Mouse (Mus musculus) stomach, embryonic 14.5 days (tissue): Measurements from ENCODE around the gene Zfp553. TPM values are rescaled to one million over a fixed set of nuclear protein-coding genes. Genes with fewer than 3 reads are reported as not detected.
A peak's percentile ranks its signal among the peaks of the same experiment; 100 is the strongest.

Source experiments
- ATAC-seq: fragments of 200-750 bp; cut with Nextera tagmentation; 2 replicates; pipeline ENCODE4 v1.8.0; 2017; ENCODE audit warnings: low read depth, moderate TSS enrichment; ENCODE audit not compliant: insufficient number of reproducible peaks, insufficient read depth, low FRiP score
- H3K27ac ChIP-seq: fragments of 300-500 bp; sonication (generic); 2 replicates; pipeline ENCODE4 v1.5.1; 2014; ENCODE audit warnings: mild to moderate bottlenecking, low read length, moderate library complexity, mixed read lengths
- H3K27me3 ChIP-seq: fragments of 300-500 bp; sonication (generic); 2 replicates; pipeline ENCODE4 v1.6.1; 2014; ENCODE audit warnings: low read length, control low read depth, mixed read lengths; ENCODE audit not compliant: control insufficient read depth, insufficient read depth
- H3K36me3 ChIP-seq: fragments of 300-500 bp; sonication (generic); 2 replicates; pipeline ENCODE4 v1.6.1; 2014; ENCODE audit warnings: mild to moderate bottlenecking, control low read depth, low read length, moderate library complexity, mixed read lengths; ENCODE audit not compliant: control insufficient read depth, insufficient read depth
- H3K4me1 ChIP-seq: fragments of 300-500 bp; sonication (generic); 2 replicates; pipeline ENCODE4 v1.6.1; 2014; ENCODE audit warnings: low read length, control low read depth, mixed read lengths; ENCODE audit not compliant: control insufficient read depth, insufficient read depth
- H3K4me2 ChIP-seq: fragments of 300-500 bp; sonication (generic); replicated peaks from 2 replicates; pipeline ENCODE4 v1.6.1; 2014; ENCODE audit warnings: low read depth, low read length, control low read depth
- H3K4me3 ChIP-seq: fragments of 300-500 bp; sonication (generic); 2 replicates; pipeline ENCODE4 v1.5.1; 2014; ENCODE audit warnings: low read depth, low read length, control low read depth
- H3K9ac ChIP-seq: fragments of 300-500 bp; sonication (generic); replicated peaks from 2 replicates; pipeline ENCODE4 v1.6.1; 2014; ENCODE audit warnings: low read depth, mild to moderate bottlenecking, control low read depth, low read length, moderate library complexity, mixed read lengths
- H3K9me3 ChIP-seq: fragments of 300-500 bp; sonication (generic); 2 replicates; pipeline ENCODE4 v1.6.1; 2016; ENCODE audit warnings: low read depth, low read length, control low read depth; ENCODE audit not compliant: control insufficient read depth
- WGBS: fragments of 180-500 bp; shearing (Covaris S2); extraction: QIAGEN DNeasy Blood & Tissue Kit; methylation state at CpG from one replicate; pipeline ENCODE4 v1.1.7; 2014; 5-methylcytosine and 5-hydroxymethylcytosine counted together
- polyA plus RNA-seq: library from polyadenylated mRNA; unstranded; fragments of >200 nt; fragmentation: Nextera tagmentation; extraction: Ambion mirVana; gene quantifications from 2 replicates; pipeline ENCODE4 v1.2.1, GENCODE M21; 2014

Gene Zfp553
- polyA plus RNA-seq, 1 experiment from 2014 or later: 24.4 TPM

- 96% methylated on average over 3 of the region's 3 CpGs for WGBS
Observed at GRCm38 (mm10) chr7:127263526-127263925, 30.7 kb downstream of the Zfp553 start.

GRCm38 (mm10) chr7:127270256-127270655 lies 37.4 kb downstream of the Zfp553 start:
- peaks cover 14% of the 10 kb centered on the region for H3K4me1 ChIP-seq
- H3K4me2 ChIP-seq: no peak overlapping the region
- peaks cover 19% of the 10 kb centered on the region; the same call in 1 of the 2 replicates for H3K36me3 ChIP-seq
- no peak overlapping the region for H3K9ac ChIP-seq
- 70% methylated on average over 2 of the region's 2 CpGs for WGBS
- 0 out of 2 replicates have a peak, but pooled peaks cover 5% of the 10 kb centered on the region for H3K9me3 ChIP-seq
- no peak for ATAC-seq
- no peaks in the 10 kb centered on the region for H3K27me3 ChIP-seq
- no peak overlapping the region for H3K4me3 ChIP-seq
- no peak overlapping the region for H3K27ac ChIP-seq

More at GRCm38 (mm10) chr7:127263526-127263925, 30.7 kb downstream of the Zfp553 start:
- ATAC-seq: no peak
- H3K4me2 ChIP-seq: no peak overlapping the region
- H3K27ac ChIP-seq: no peak overlapping the region
- H3K9me3 ChIP-seq: 0 out of 2 replicates have a peak, but pooled peaks cover 3% of the 10 kb centered on the region
- H3K27me3 ChIP-seq: no peaks in the 10 kb centered on the region
- no peak overlapping the region for H3K4me3 ChIP-seq
- 0 out of 2 replicates have a peak, but pooled peaks cover 2% of the 10 kb centered on the region for H3K4me1 ChIP-seq
- H3K9ac ChIP-seq: no peak overlapping the region
- H3K36me3 ChIP-seq: peaks cover 7% of the 10 kb centered on the region; the same call in 1 of the 2 replicates

- no peak for ATAC-seq
- H3K4me1 ChIP-seq: peaks cover 14% of the 10 kb centered on the region
- peaks cover 19% of the 10 kb centered on the region; the same call in 1 of the 2 replicates for H3K36me3 ChIP-seq
- H3K4me3 ChIP-seq: no peak overlapping the region
- H3K4me2 ChIP-seq: no peak overlapping the region
- H3K27me3 ChIP-seq: no peaks in the 10 kb centered on the region
- no peak overlapping the region for H3K27ac ChIP-seq
- H3K9ac ChIP-seq: no peak overlapping the region
- H3K9me3 ChIP-seq: 0 out of 2 replicates have a peak, but pooled peaks cover 5% of the 10 kb centered on the region
- WGBS: 90% methylated on average over 5 of the region's 5 CpGs
Observed at GRCm38 (mm10) chr7:127270666-127271065, 37.8 kb downstream of the Zfp553 start.

DNA sequence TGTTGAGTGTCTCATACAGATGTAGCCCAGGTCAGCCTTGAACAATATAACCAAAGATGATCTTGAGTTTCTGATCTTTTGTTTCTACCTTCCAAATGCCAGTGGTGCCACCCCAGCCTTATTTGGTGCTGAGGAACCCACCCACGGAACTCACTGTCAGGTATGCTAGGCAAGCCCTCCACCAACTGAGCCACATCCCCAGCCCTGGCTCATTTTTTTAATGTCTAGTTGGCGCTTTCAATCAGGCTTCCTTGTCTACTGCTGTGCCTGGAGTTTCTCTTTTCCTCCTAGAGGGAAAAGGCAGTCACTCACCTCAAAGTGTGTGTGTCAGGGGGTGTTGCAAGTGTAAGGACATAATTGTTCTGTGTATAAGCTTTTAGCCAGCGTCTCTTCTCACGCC lies 38.2 kb downstream of the Zfp553 start:
- Histone ChIP-seq H3K27ac (no peak overlapping the region), H3K4me2 (no peak overlapping the region), H3K9me3 (0 out of 2 replicates have a peak, but pooled peaks cover 5% of the 10 kb centered on the region), H3K27me3 (no peaks in the 10 kb centered on the region), H3K9ac (no peak overlapping the region), H3K4me1 (peaks cover 14% of the 10 kb centered on the region), H3K36me3 (peaks cover 19% of the 10 kb centered on the region; the same call in 1 of the 2 replicates), H3K4me3 (no peak overlapping the region)
- ATAC-seq: no peak
- WGBS: 95% methylated on average over 4 of the region's 4 CpGs

DNA sequence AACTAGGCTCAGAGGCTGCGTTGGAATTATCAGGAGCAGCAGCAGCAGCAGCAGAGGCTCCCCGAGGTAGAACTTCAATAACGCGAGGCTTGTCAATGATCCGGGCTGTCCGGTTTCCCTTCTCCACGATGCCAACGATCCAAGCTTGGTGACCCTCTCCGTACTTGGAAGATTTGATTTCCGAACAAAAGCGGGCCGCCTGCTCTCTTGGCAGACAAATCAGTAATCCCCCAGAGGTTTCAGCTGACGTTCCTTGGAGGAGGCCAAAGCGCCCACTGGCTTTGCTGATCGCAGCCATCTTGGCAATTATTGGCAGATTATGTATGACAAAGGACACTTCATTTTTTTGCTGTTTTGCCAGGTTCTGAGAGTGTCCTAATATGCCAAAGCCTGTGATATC lies 39.7 kb downstream of the Zfp553 start:
- Histone ChIP-seq H3K36me3 (peaks cover 19% of the 10 kb centered on the region; the same call in 1 of the 2 replicates), H3K9ac (no peak overlapping the region), H3K27ac (no peak overlapping the region), H3K4me2 (peak overlapping the region; percentile 85), H3K4me3 (peak overlapping the region; percentile 95), H3K9me3 (0 out of 2 replicates have a peak, but pooled peaks cover 5% of the 10 kb centered on the region), H3K4me1 (peaks cover 14% of the 10 kb centered on the region), H3K27me3 (no peaks in the 10 kb centered on the region)
- 96% methylated on average over 15 of the region's 15 CpGs for WGBS
- no peak for ATAC-seq

DNA sequence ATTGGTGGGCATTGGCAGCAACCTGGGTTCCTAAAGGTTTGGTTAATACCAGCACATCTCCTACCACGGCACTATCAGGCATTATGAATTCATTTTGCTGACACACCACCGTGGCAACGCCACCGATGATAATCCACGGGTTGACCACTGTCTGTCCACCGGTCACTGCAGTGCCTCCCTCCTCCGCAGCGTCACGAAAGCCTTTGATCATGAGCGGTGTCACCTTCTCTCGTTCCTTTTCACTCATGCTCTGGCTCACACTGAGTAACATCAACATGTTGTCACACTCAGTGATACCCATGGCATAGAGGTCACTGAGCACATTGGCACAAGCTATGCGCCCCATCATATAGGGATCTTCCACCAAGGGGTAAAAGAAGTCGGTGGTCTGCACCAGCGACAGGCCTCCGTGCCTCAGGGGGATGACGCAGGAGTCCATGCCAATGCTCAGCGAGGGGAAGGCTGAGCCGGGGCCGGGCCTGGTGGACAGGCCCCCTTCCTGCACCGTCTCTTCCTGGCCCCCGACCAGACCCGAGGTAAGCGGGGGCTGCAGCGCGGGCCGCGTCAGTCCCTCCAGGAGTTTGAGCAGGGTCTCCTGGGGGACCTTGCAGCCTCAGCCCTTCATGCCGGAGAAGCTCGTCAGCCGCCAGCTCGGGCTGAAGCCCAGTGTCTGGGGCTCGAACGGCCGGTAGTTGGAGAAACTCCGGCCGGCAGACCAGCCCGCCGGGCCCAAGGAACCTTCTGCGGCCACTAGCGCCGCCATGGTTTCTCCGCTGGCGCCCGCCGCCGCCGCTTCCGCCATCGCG lies 40.5 kb downstream of the Zfp553 start:
- Histone ChIP-seq H3K27ac (peak overlapping the region; percentile 88), H3K9ac (peak overlapping the region; percentile 97), H3K4me3 (peak overlapping the region; percentile 95), H3K27me3 (no peaks in the 10 kb centered on the region), H3K36me3 (peaks cover 19% of the 10 kb centered on the region; the same call in 1 of the 2 replicates), H3K4me2 (peak overlapping the region; percentile 85), H3K9me3 (0 out of 2 replicates have a peak, but pooled peaks cover 4% of the 10 kb centered on the region), H3K4me1 (peaks cover 14% of the 10 kb centered on the region)
- 16% methylated on average over 50 of the region's 50 CpGs for WGBS
- peak; percentile 31; the same call in 1 of the 2 replicates for ATAC-seq

GRCm38 (mm10) chr7:127273925-127274789 lies 41.3 kb downstream of the Zfp553 start, which contains the start of gene Sephs2:
Gene Sephs2, minus strand, starts transcription at chr7:127274055.
- peak within 1 kb of the TSS; percentile 97 for H3K9ac ChIP-seq
- H3K9me3 ChIP-seq: no peaks in the 10 kb centered on the region
- no peaks in the 10 kb centered on the region for H3K27me3 ChIP-seq
- peaks cover 19% of the 10 kb centered on the region; the same call in 1 of the 2 replicates for H3K36me3 ChIP-seq
- WGBS: 2% methylated on average over 39 of the region's 39 CpGs
- peak; percentile 87 for ATAC-seq
- peak within 1 kb of the TSS; percentile 88 for H3K27ac ChIP-seq
- H3K4me2 ChIP-seq: peak within 1 kb of the TSS; percentile 85
- H3K4me3 ChIP-seq: peak within 1 kb of the TSS; percentile 95
- H3K4me1 ChIP-seq: peaks cover 14% of the 10 kb centered on the region

DNA sequence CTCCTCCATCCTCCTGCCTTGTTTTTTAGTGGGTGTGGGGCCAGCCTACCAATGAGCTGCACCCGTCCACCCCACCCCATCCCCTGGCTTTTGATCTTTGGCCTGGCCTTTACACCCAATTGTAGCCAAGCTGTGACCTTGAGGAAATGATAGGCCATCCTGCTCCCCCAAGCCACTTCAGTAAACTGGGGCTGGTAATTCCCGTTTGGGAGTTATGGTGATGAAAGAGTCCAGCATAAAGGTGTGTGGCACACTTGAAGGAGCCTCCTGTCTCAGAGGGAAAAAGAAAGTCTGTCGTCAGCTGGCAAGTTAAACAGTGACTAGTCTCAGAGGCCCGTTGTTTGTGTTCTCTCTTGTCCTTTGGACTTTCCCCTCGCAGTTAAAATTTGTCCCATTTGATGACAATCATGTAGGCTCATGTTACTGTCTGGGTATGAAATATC lies 43.7 kb downstream of the Zfp553 start:
- Histone ChIP-seq H3K27me3 (no peaks in the 10 kb centered on the region), H3K9ac (no peak overlapping the region), H3K4me1 (peaks cover 14% of the 10 kb centered on the region), H3K9me3 (no peaks in the 10 kb centered on the region), H3K27ac (peak overlapping the region; percentile 63; the same call in 1 of the 2 replicates), H3K4me3 (no peak overlapping the region), H3K4me2 (no peak overlapping the region), H3K36me3 (0 out of 2 replicates have a peak, but pooled peaks cover 4% of the 10 kb centered on the region)
- ATAC-seq: no peak
- whole genome bisulfite sequencing: 53% methylated on average over 5 of the region's 5 CpGs
